Mouse (Mus musculus): ENCODE measurements around the gene Mmab. TPM values are rescaled to one million over a fixed set of nuclear protein-coding genes. Genes with fewer than 3 reads are reported as not detected.

The Mmab gene
- total RNA-seq, 2 experiments from 2014 or later, result 10.9 to 13.4 TPM

Small RNA genes lying within 50 kb of the gene (microRNA-seq; reads per million reads assigned to microRNA genes)
- gene Mir7027, result 0 reads per million in 2 experiments

Other genes with a start within 250 kb of the Mmab start
- not detected for gene Foxn4, start 170.3 kb downstream of the Mmab start, total RNA-seq (2021)
- gene Myo1h, start 154.9 kb downstream of the Mmab start, total RNA-seq (2021), result under 1 TPM in 1 of 2 experiments, not detected in 1; 0.35 TPM
- 10 to 100 TPM; 14.1 to 16.6 TPM for gene Kctd10, start 63.6 kb downstream of the Mmab start, total RNA-seq (2021)
- 100 to 1,000 TPM; 107 to 118 TPM for gene Ube3b, start 63.5 kb downstream of the Mmab start, total RNA-seq (2021)
- gene Mvk, start 209 bp upstream of the Mmab start, total RNA-seq (2021), result 1 to 10 TPM; 8.3 to 9.4 TPM
- under 1 TPM; 0.22 to 0.28 TPM for gene Fam222a, start 124.0 kb upstream of the Mmab start, total RNA-seq (2021)
- 1 to 10 TPM in 1 of 2 experiments, under 1 TPM in 1; 0.87 to 2.1 TPM for gene Trpv4, start 214.4 kb upstream of the Mmab start, total RNA-seq (2021)
- gene Gltp, start 246.9 kb upstream of the Mmab start, total RNA-seq (2021), result 1 to 10 TPM; 7.3 to 7.9 TPM

All from gastrocnemius, postnatal 36 days (tissue).